In genomic region chr11:49108833-49109232, GRCm38 (mm10) we compare ENCODE assay signal across 9 mouse cellular contexts. TPM values are rescaled to one million over a fixed set of nuclear protein-coding genes. Genes with fewer than 3 reads are reported as not detected.
DNase-seq lines count a peak whose midpoint lies in the region; ATAC-seq and TF ChIP-seq lines count a peak whose summit lies in the region.
"Had no signal": no experiment of that assay in that cellular context is flagged by ENCODE, and none has a peak within 500 bp of the region (broad histone marks: within the 10 kb centered on the region; RNA-seq: fewer than 3 reads in every experiment).

No protein-coding gene starts in this region.

- TF ChIP-seq CTCF in heart, adult 2 months (IDR thresholded peaks at IDR 0.05), result peak; percentile 75
- peak; percentile 37; the same call in 1 of the 2 replicates for TF ChIP-seq CTCF in spleen, adult 2 months (IDR thresholded peaks at IDR 0.05; ENCODE audit: extremely low read depth, insufficient read depth, insufficient read length, insufficient replicate concordance)
- TF ChIP-seq CTCF in cortical plate, adult 2 months (IDR thresholded peaks at IDR 0.05; ENCODE audit: extremely low read depth, insufficient read depth, low read length), result peak; percentile 64
- TF ChIP-seq CTCF in lung, embryonic 14.5 days (IDR thresholded peaks at IDR 0.05; ENCODE audit: low read depth), result peak; percentile 70

- 46% methylated on average over 1 of the region's 1 CpGs for WGBS in heart, adult 2 months
- WGBS in spleen, adult 2 months, result 45% methylated on average over 1 of the region's 1 CpGs
- WGBS in lung, embryonic 14.5 days, result 28% methylated on average over 1 of the region's 1 CpGs

- H3K9ac ChIP-seq in heart, adult 2 months (ENCODE audit: low read depth, low read length), result no peak overlapping the region
- H3K9ac ChIP-seq in lung, embryonic 14.5 days, result no peak overlapping the region

- no peak overlapping the region for H3K4me2 ChIP-seq in lung, embryonic 14.5 days

- H3K27ac ChIP-seq in heart, adult 2 months, result no peak overlapping the region
- H3K27ac ChIP-seq in spleen, adult 2 months (ENCODE audit: insufficient read depth, low read length), result no peak overlapping the region
- H3K27ac ChIP-seq in cortical plate, adult 2 months (ENCODE audit: insufficient read depth, low read length), result no peak overlapping the region
- no peak overlapping the region for H3K27ac ChIP-seq in lung, embryonic 14.5 days (ENCODE audit: low read depth)

- no peak for TF ChIP-seq POLR2A in heart, adult 2 months (IDR thresholded peaks at IDR 0.05; ENCODE audit: insufficient read depth, low read depth, low read length)
- TF ChIP-seq POLR2A in spleen, adult 2 months (IDR thresholded peaks at IDR 0.05; ENCODE audit: low read depth, low read length), result no peak
- no peak for TF ChIP-seq POLR2A in cortical plate, adult 2 months (IDR thresholded peaks at IDR 0.05; ENCODE audit: extremely low read depth, insufficient read depth, low read length)

- peaks cover 2% of the 10 kb centered on the region; the same call in 1 of the 2 replicates for H3K36me3 ChIP-seq in heart, adult 2 months (ENCODE audit: control insufficient read depth, insufficient read depth, low read length)
- no peaks in the 10 kb centered on the region for H3K36me3 ChIP-seq in spleen, adult 2 months (ENCODE audit: control insufficient read depth, insufficient read depth, low read length)
- H3K36me3 ChIP-seq in lung, embryonic 14.5 days (ENCODE audit: insufficient read depth), result no peaks in the 10 kb centered on the region

- H3K4me3 ChIP-seq in heart, adult 2 months, result no peak overlapping the region
- no peak overlapping the region for H3K4me3 ChIP-seq in spleen, adult 2 months (ENCODE audit: extremely low read depth, insufficient read depth, insufficient read length)
- H3K4me3 ChIP-seq in cortical plate, adult 2 months (ENCODE audit: insufficient read depth, low read length), result no peak overlapping the region
- H3K4me3 ChIP-seq in lung, embryonic 14.5 days (ENCODE audit: low read depth, low read length), result no peak overlapping the region

- intact Hi-C loops in heart, adult 2 months (cut with DNase I), result loop anchor here (5.0 kb wide), 1 partner anchor 143 kb away; no protein-coding TSS in a partner anchor
- intact Hi-C loops in heart, postnatal 14 days (cut with DNase I), result loop anchor here (5.0 kb wide), 1 partner anchor 143 kb away; no protein-coding TSS in a partner anchor

- no peaks in the 10 kb centered on the region for H3K79me2 ChIP-seq in heart, adult 2 months (replicated peaks; ENCODE audit: control insufficient read depth, insufficient read depth, low read length)

- no peaks in the 10 kb centered on the region for H3K27me3 ChIP-seq in heart, adult 2 months (ENCODE audit: control insufficient read depth, insufficient read depth, low read length)
- H3K27me3 ChIP-seq in spleen, adult 2 months (ENCODE audit: control insufficient read depth, insufficient read depth, low read length), result no peaks in the 10 kb centered on the region
- no peaks in the 10 kb centered on the region for H3K27me3 ChIP-seq in lung, embryonic 14.5 days (ENCODE audit: insufficient read depth, low read length)

- TF ChIP-seq EP300 in heart, adult 2 months (IDR thresholded peaks at IDR 0.05; ENCODE audit: insufficient read depth, low read depth, low read length), result no peak

- H3K9me3 ChIP-seq in lung, embryonic 14.5 days (ENCODE audit: low read depth, low read length), result no peaks in the 10 kb centered on the region

- DNase-seq in heart, adult 2 months, result no peak
- DNase-seq in heart, postnatal 14 days, result no peak
- peak; percentile 30 to 33 for DNase-seq in spleen, adult 2 months (ENCODE audit: low read depth in 1 of 2, low spot score in 2 of 2)
- no peak for DNase-seq in spleen, postnatal 4 days (ENCODE audit: low spot score in 2 of 2)
- DNase-seq in lung, embryonic 14.5 days, result peak; percentile 75
- DNase-seq in urinary bladder, postnatal 36 days (ENCODE audit: low spot score in 2 of 2), result no peak
- no peak for DNase-seq in ovary, adult 18-20 months (ENCODE audit: low spot score)

- peaks cover 10% of the 10 kb centered on the region for H3K4me1 ChIP-seq in heart, adult 2 months (ENCODE audit: control insufficient read depth, insufficient read depth, low read length)
- H3K4me1 ChIP-seq in spleen, adult 2 months (ENCODE audit: control insufficient read depth, insufficient read depth, insufficient read length), result no peaks in the 10 kb centered on the region
- no peaks in the 10 kb centered on the region; the same call in 1 of the 2 replicates for H3K4me1 ChIP-seq in cortical plate, adult 2 months (ENCODE audit: control insufficient read depth, insufficient read depth, low read length)
- H3K4me1 ChIP-seq in lung, embryonic 14.5 days (ENCODE audit: insufficient read depth), result no peaks in the 10 kb centered on the region

- no peak for ATAC-seq in lung, embryonic 14.5 days (ENCODE audit: insufficient read depth)

RNA-seq across cellular contexts. Expression of gene Olfr1396, which starts 5.8 kb away (rescaled TPM):
- 1 to 10 TPM in 1 of 2 experiments, under 1 TPM in 1; 0.97 to 1.4 TPM for total RNA-seq in heart, adult 2 months (2021)
- polyA plus RNA-seq in heart, adult 2 months (2012; rRNA removed), result 4.4 and 9.7 TPM in 2 replicates
- 1 to 10 TPM; 1.2 to 1.4 TPM for total RNA-seq in heart, postnatal 14 days (2021)
- 0.05 and 0.41 TPM in 2 replicates for polyA plus RNA-seq in spleen, adult 2 months (2012; rRNA removed)
- not detected in 2 replicates for polyA plus RNA-seq in cortical plate, adult 2 months (2012; rRNA removed)
- not detected in 2 replicates for polyA plus RNA-seq in lung, embryonic 14.5 days (2014; fragmentation: Nextera tagmentation; extraction: Ambion mirVana)
- total RNA-seq: layer of hippocampus, postnatal 36 days had no signal

RNA-seq across cellular contexts. Expression of gene Ifi47, which starts 32.4 kb away (rescaled TPM):
- 1 to 10 TPM; 2.5 to 3.3 TPM for total RNA-seq in heart, adult 2 months (2021)
- 2.6 and 3.3 TPM in 2 replicates for polyA plus RNA-seq in heart, adult 2 months (2012; rRNA removed)
- total RNA-seq in heart, postnatal 14 days (2021), result 1 to 10 TPM; 2.4 to 3.4 TPM
- 16.8 and 16.9 TPM in 2 replicates for polyA plus RNA-seq in spleen, adult 2 months (2012; rRNA removed)
- 1.6 and 2.3 TPM in 2 replicates for polyA plus RNA-seq in cortical plate, adult 2 months (2012; rRNA removed)
- 1.2 and 1.8 TPM in 2 replicates for polyA plus RNA-seq in lung, embryonic 14.5 days (2014; fragmentation: Nextera tagmentation; extraction: Ambion mirVana)

RNA-seq across cellular contexts. Expression of gene Olfr1395, which starts 33.2 kb away (rescaled TPM):
- total RNA-seq in heart, adult 2 months (2021), result not detected
- polyA plus RNA-seq in heart, adult 2 months (2012; rRNA removed), result 0.12 TPM in 1 of 2 replicates, not detected in the other
- not detected for total RNA-seq in heart, postnatal 14 days (2021)
- polyA plus RNA-seq in spleen, adult 2 months (2012; rRNA removed), result not detected in 2 replicates
- polyA plus RNA-seq in cortical plate, adult 2 months (2012; rRNA removed), result 0.04 TPM in 1 of 2 replicates, not detected in the other
- polyA plus RNA-seq in lung, embryonic 14.5 days (2014; fragmentation: Nextera tagmentation; extraction: Ambion mirVana), result not detected in 2 replicates
- total RNA-seq: layer of hippocampus, postnatal 36 days had no signal

RNA-seq across cellular contexts. Expression of gene Tgtp2, which starts 44.8 kb away (rescaled TPM):
- total RNA-seq in heart, adult 2 months (2021), result 1 to 10 TPM; 1.2 to 6.9 TPM
- polyA plus RNA-seq in heart, adult 2 months (2012; rRNA removed), result 7.2 and 10.3 TPM in 2 replicates
- total RNA-seq in heart, postnatal 14 days (2021), result under 1 TPM; 0.14 to 0.46 TPM
- polyA plus RNA-seq in spleen, adult 2 months (2012; rRNA removed), result 7.1 and 19.6 TPM in 2 replicates
- polyA plus RNA-seq in cortical plate, adult 2 months (2012; rRNA removed), result 1.4 and 2.4 TPM in 2 replicates
- polyA plus RNA-seq in lung, embryonic 14.5 days (2014; fragmentation: Nextera tagmentation; extraction: Ambion mirVana), result 0.09 and 0.16 TPM in 2 replicates

RNA-seq across cellular contexts. Expression of gene Olfr1394, which starts 45.3 kb away (rescaled TPM):
- total RNA-seq in heart, adult 2 months (2021), result not detected
- not detected in 2 replicates for polyA plus RNA-seq in heart, adult 2 months (2012; rRNA removed)
- total RNA-seq in heart, postnatal 14 days (2021), result not detected
- not detected in 2 replicates for polyA plus RNA-seq in spleen, adult 2 months (2012; rRNA removed)
- polyA plus RNA-seq in cortical plate, adult 2 months (2012; rRNA removed), result not detected in 2 replicates
- not detected in 2 replicates for polyA plus RNA-seq in lung, embryonic 14.5 days (2014; fragmentation: Nextera tagmentation; extraction: Ambion mirVana)
- total RNA-seq: layer of hippocampus, postnatal 36 days had no signal

Comparison
In these comparisons a context has a peak if more than half of its experiments do, and no peak if none do; other contexts are left out.
1. DNase-seq: peak in spleen, adult 2 months (2 of 2) and lung, embryonic 14.5 days (single experiment); none in heart, adult 2 months (0 of 2), heart, postnatal 14 days (0 of 2), spleen, postnatal 4 days (0 of 2), urinary bladder, postnatal 36 days (0 of 2) and ovary, adult 18-20 months (single experiment).
2. Peak in every context shown above with its lines, with median percentiles within 50 percentile points of each other: CTCF ChIP-seq.